Mouse (Mus musculus): ENCODE results near the gene Crybg2. TPM values are rescaled to one million over a fixed set of nuclear protein-coding genes. Genes with fewer than 3 reads are reported as not detected.
A peak's percentile ranks its signal among the peaks of the same experiment; 100 is the strongest.

Crybg2 gene
- polyA plus RNA-seq, 1 experiment from 2014 or later: 1.1 TPM

GRCm38 (mm10) chr4:134087412-134087811, 26.8 kb downstream of the Crybg2 start:
- H3K4me3 ChIP-seq (replicated peaks): no peak overlapping the region
- peaks cover 3% of the 10 kb centered on the region; the same call in 1 of the 2 replicates for H3K9me3 ChIP-seq
- no peak overlapping the region for H3K4me2 ChIP-seq (replicated peaks)
- no peaks in the 10 kb centered on the region for H3K4me1 ChIP-seq (replicated peaks)
- no peak overlapping the region for H3K27ac ChIP-seq
- WGBS: 41% methylated on average over 7 of the region's 7 CpGs
- ATAC-seq: peak; percentile 74; the same call in 1 of the 2 replicates
- H3K27me3 ChIP-seq: peaks cover 9% of the 10 kb centered on the region
- H3K9ac ChIP-seq (replicated peaks): no peak overlapping the region
- no peaks in the 10 kb centered on the region for H3K36me3 ChIP-seq

- peaks cover 3% of the 10 kb centered on the region; the same call in 1 of the 2 replicates for H3K9me3 ChIP-seq
- H3K4me2 ChIP-seq (replicated peaks): no peak overlapping the region
- no peak for ATAC-seq
- H3K27ac ChIP-seq: no peak overlapping the region
- 77% methylated on average over 9 of the region's 9 CpGs for WGBS
- H3K36me3 ChIP-seq: no peaks in the 10 kb centered on the region
- H3K4me1 ChIP-seq (replicated peaks): no peaks in the 10 kb centered on the region
- no peak overlapping the region for H3K4me3 ChIP-seq (replicated peaks)
- H3K9ac ChIP-seq (replicated peaks): no peak overlapping the region
- H3K27me3 ChIP-seq: no peaks in the 10 kb centered on the region
Measured at GRCm38 (mm10) chr4:134089029-134089428, 28.4 kb downstream of the Crybg2 start.

- no peaks in the 10 kb centered on the region for H3K9me3 ChIP-seq
- no peaks in the 10 kb centered on the region for H3K27me3 ChIP-seq
- WGBS: 87% methylated on average over 16 of the region's 16 CpGs
- no peak overlapping the region for H3K27ac ChIP-seq
- no peaks in the 10 kb centered on the region for H3K4me1 ChIP-seq (replicated peaks)
- H3K36me3 ChIP-seq: no peaks in the 10 kb centered on the region
- no peak overlapping the region for H3K4me2 ChIP-seq (replicated peaks)
- no peak overlapping the region for H3K4me3 ChIP-seq (replicated peaks)
- ATAC-seq: no peak
- H3K9ac ChIP-seq (replicated peaks): no peak overlapping the region
Measured at GRCm38 (mm10) chr4:134090521-134091224, 30.1 kb downstream of the Crybg2 start.

GRCm38 (mm10) chr4:134091225-134091529, 30.6 kb downstream of the Crybg2 start:
- no peaks in the 10 kb centered on the region for H3K36me3 ChIP-seq
- H3K9ac ChIP-seq (replicated peaks): no peak overlapping the region
- H3K27ac ChIP-seq: no peak overlapping the region
- H3K4me1 ChIP-seq (replicated peaks): no peaks in the 10 kb centered on the region
- H3K27me3 ChIP-seq: no peaks in the 10 kb centered on the region
- H3K9me3 ChIP-seq: no peaks in the 10 kb centered on the region
- no peak overlapping the region for H3K4me2 ChIP-seq (replicated peaks)
- no peak for ATAC-seq
- WGBS: 93% methylated on average over 6 of the region's 6 CpGs
- no peak overlapping the region for H3K4me3 ChIP-seq (replicated peaks)

- Histone ChIP-seq H3K27ac (no peak overlapping the region), H3K36me3 (no peaks in the 10 kb centered on the region), H3K27me3 (no peaks in the 10 kb centered on the region), H3K4me2 (replicated peaks) (no peak overlapping the region), H3K9me3 (no peaks in the 10 kb centered on the region), H3K4me3 (replicated peaks) (no peak overlapping the region), H3K4me1 (replicated peaks) (no peaks in the 10 kb centered on the region), H3K9ac (replicated peaks) (no peak overlapping the region)
- 71% methylated on average over 6 of the region's 6 CpGs for WGBS
- ATAC-seq: no peak
Measured at GRCm38 (mm10) chr4:134092382-134093288, 32.0 kb downstream of the Crybg2 start.

GRCm38 (mm10) chr4:134094004-134094564, 33.5 kb downstream of the Crybg2 start:
- no peaks in the 10 kb centered on the region for H3K36me3 ChIP-seq
- no peak overlapping the region for H3K4me2 ChIP-seq (replicated peaks)
- WGBS: 89% methylated on average over 7 of the region's 7 CpGs
- no peaks in the 10 kb centered on the region for H3K27me3 ChIP-seq
- no peaks in the 10 kb centered on the region for H3K4me1 ChIP-seq (replicated peaks)
- H3K4me3 ChIP-seq (replicated peaks): no peak overlapping the region
- no peaks in the 10 kb centered on the region for H3K9me3 ChIP-seq
- H3K9ac ChIP-seq (replicated peaks): no peak overlapping the region
- no peak overlapping the region for H3K27ac ChIP-seq
- ATAC-seq: no peak

GRCm38 (mm10) chr4:134094923-134095547, 34.4 kb downstream of the Crybg2 start, which contains the start of gene Cd52:
Gene Cd52, minus strand, starts transcription at chr4:134095082.
- no peaks in the 10 kb centered on the region for H3K4me1 ChIP-seq (replicated peaks)
- no peak within 1 kb of the TSS for H3K9ac ChIP-seq (replicated peaks)
- H3K27me3 ChIP-seq: no peaks in the 10 kb centered on the region
- no peak for ATAC-seq
- H3K4me3 ChIP-seq (replicated peaks): no peak within 1 kb of the TSS
- H3K9me3 ChIP-seq: no peaks in the 10 kb centered on the region
- H3K27ac ChIP-seq: no peak within 1 kb of the TSS
- H3K36me3 ChIP-seq: no peaks in the 10 kb centered on the region
- 54% methylated on average over 3 of the region's 3 CpGs for WGBS
- no peak within 1 kb of the TSS for H3K4me2 ChIP-seq (replicated peaks)

- Histone ChIP-seq H3K4me2 (replicated peaks) (no peak overlapping the region), H3K9ac (replicated peaks) (no peak overlapping the region), H3K27ac (no peak overlapping the region), H3K27me3 (no peaks in the 10 kb centered on the region), H3K9me3 (no peaks in the 10 kb centered on the region), H3K36me3 (no peaks in the 10 kb centered on the region), H3K4me1 (replicated peaks) (no peaks in the 10 kb centered on the region), H3K4me3 (replicated peaks) (no peak overlapping the region)
- ATAC-seq: no peak
- WGBS: 84% methylated on average over 3 of the region's 3 CpGs
Measured at GRCm38 (mm10) chr4:134096120-134096519, 35.5 kb downstream of the Crybg2 start.

- no peak for ATAC-seq
- Histone ChIP-seq H3K4me2 (replicated peaks) (no peak overlapping the region), H3K4me1 (replicated peaks) (no peaks in the 10 kb centered on the region), H3K9me3 (no peaks in the 10 kb centered on the region), H3K4me3 (replicated peaks) (no peak overlapping the region), H3K36me3 (no peaks in the 10 kb centered on the region), H3K27me3 (no peaks in the 10 kb centered on the region), H3K27ac (no peak overlapping the region), H3K9ac (replicated peaks) (no peak overlapping the region)
- 79% methylated on average over 5 of the region's 5 CpGs for WGBS
Measured at GRCm38 (mm10) chr4:134097015-134097608, 36.5 kb downstream of the Crybg2 start.

GRCm38 (mm10) chr4:134098628-134099027, 38.0 kb downstream of the Crybg2 start:
- Histone ChIP-seq H3K4me2 (replicated peaks) (no peak overlapping the region), H3K27me3 (no peaks in the 10 kb centered on the region), H3K4me1 (replicated peaks) (peaks cover 8% of the 10 kb centered on the region), H3K4me3 (replicated peaks) (no peak overlapping the region), H3K36me3 (no peaks in the 10 kb centered on the region), H3K9ac (replicated peaks) (no peak overlapping the region), H3K9me3 (no peaks in the 10 kb centered on the region), H3K27ac (no peak overlapping the region)
- no peak for ATAC-seq
- 76% methylated on average over 8 of the region's 8 CpGs for WGBS

- Histone ChIP-seq H3K27me3 (no peaks in the 10 kb centered on the region), H3K4me1 (replicated peaks) (peaks cover 8% of the 10 kb centered on the region), H3K4me3 (replicated peaks) (no peak overlapping the region), H3K9me3 (no peaks in the 10 kb centered on the region), H3K4me2 (replicated peaks) (no peak overlapping the region), H3K36me3 (no peaks in the 10 kb centered on the region), H3K27ac (no peak overlapping the region), H3K9ac (replicated peaks) (no peak overlapping the region)
- no peak for ATAC-seq
- 79% methylated on average over 4 of the region's 4 CpGs for WGBS
Measured at GRCm38 (mm10) chr4:134100245-134100644, 39.6 kb downstream of the Crybg2 start.

All from midbrain, embryonic 13.5 days (tissue).